Mouse (Mus musculus) monocyte, adult 5-6 weeks (primary cell): Measurements from ENCODE around the gene Btbd9. TPM values are rescaled to one million over a fixed set of nuclear protein-coding genes. Genes with fewer than 3 reads are reported as not detected.

ENCODE experiments used
- ATAC-seq: fragments of 153-309, 156-312 bp; replicated peaks from 2 replicates; pipeline ENCODE4 v1.8.0; 2017; ENCODE audit warnings: mild to moderate bottlenecking; ENCODE audit not compliant: low TSS enrichment, insufficient number of reproducible peaks, severe bottlenecking, poor library complexity, low FRiP score
- total RNA-seq: library from RNA; stranded (forward); fragments of 200-1000, 200-491, 200-594 nt; gene quantifications from 3 replicates; pipeline ENCODE4 v1.2.3, GENCODE M21; 2017

Gene Btbd9
- total RNA-seq, 1 experiment from 2014 or later = 25.3 TPM

GRCm38 (mm10) chr17:30386241-30386640 is 190.0 kb downstream of the Btbd9 start:
- no peak for ATAC-seq

- ATAC-seq = no peak
These were observed 192.6 kb downstream of the Btbd9 start for GRCm38 (mm10) chr17:30383649-30384048.

DNA sequence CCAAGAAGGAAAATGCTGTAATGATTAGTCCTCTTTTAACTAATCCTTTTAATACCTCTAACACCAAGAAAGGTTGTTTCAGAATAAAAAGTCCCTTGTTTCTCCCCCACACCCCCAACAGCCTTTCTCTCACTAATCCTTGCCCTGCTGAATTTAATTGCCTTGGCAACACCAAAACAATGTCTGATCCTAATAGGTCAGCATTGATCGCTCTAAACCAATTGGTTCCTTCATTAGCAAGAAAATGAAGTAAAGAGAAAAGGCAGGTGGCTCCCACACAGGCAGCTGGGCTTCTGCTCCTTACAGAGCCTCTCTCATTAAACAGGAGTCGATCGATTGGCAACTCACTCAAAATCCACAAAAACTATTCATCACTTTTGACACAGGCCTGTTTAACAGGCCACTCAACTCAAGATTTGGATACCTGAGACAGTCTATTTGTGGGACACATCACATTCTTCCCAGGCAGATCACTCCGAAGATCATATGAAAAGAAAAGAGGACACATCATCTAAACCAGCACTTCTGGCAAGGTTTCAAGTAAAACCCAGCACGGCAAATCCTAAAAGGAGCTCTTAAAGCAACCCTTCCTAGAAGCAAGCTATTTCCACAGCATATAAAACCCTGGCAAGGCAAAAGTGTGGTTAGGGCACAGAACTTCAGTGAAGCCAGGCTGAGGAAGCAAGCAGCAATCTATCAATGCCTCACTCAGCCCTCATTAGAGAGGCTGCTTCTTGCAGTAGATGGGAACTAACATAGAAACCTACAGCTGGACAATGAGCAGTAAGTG is 197.9 kb downstream of the Btbd9 start:
- ATAC-seq = no peak

DNA sequence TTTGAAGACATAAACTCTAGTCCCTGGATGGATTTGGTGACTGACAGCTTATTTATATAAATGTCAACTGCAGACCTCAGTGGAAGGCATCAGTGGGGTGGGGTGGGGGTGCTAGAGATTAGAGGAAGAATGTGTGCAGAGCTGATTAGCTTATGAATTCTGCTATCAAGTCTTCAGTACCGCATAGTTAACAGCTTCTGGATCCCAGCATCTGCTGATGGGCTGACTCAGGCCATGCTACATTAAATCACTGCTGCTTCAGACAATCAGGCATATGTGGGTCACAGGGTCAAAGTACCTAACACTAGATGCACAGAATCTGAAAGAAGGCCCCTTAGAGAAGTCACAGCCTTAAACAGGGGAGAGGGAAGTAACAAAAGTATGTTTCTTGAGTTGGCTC is 198.5 kb downstream of the Btbd9 start:
- no peak for ATAC-seq

DNA sequence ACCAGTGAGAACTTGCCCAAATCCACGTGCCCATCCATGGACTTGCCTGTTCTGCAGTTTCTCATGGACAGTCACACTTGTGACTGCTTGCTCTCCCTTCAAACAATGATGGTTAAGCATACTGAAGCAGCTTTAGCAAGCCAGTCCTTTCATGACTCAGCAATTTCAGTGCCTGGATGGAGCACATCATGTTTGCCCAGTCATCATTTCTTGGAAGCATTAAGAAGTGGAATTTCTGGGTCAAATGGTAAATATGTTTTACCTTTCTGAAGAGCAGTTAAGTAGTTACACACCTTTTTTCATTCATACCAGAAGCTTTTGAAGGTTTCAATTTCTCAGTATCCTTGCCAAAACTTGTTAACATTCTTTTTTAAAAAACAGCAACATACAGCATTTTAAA is 201.2 kb downstream of the Btbd9 start:
- no peak for ATAC-seq

DNA sequence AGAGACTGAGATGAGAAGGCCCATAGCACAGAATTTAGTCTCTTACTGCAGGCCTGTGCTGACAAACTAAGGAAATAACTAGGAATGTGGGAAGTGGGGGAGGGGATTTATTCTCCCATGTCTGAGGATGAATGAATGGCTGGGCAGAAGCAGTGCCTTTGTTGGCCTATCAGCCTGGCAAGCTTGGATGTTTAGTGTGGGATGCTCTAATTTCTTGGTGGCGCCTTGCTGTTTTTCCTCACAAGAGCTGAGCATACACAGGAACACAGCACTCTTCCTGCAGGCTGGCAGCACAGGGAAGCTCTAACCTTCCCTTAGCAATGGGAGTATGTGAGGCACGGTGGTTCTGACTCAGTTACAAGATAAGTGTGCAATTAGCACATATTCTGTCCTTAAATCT is 207.7 kb downstream of the Btbd9 start:
- ATAC-seq = no peak

DNA sequence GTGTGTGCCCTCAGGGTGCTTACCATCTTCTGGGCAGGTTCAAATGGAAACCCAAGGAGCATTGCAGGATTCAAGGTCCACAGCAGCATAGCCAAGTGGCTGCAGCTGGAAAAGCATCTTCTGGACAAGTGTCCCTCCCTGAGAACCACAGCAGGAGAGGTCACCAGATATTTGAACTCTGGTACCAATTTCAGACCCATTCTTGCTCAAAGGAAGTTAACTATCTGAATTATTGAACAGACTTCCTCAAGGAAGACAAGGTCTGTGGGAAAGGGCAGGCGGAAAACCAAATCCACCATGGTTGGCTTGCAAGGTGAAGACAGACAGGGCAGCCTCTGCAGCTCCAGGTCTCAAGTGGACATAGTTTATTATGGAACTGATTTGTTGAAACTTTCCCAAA is 211.6 kb downstream of the Btbd9 start:
- ATAC-seq = no peak

GRCm38 (mm10) chr17:30363365-30363764 is 212.9 kb downstream of the Btbd9 start:
- ATAC-seq = no peak

GRCm38 (mm10) chr17:30360654-30361053 is 215.6 kb downstream of the Btbd9 start:
- no peak for ATAC-seq

GRCm38 (mm10) chr17:30359392-30359791 is 216.9 kb downstream of the Btbd9 start:
- no peak for ATAC-seq

GRCm38 (mm10) chr17:30355431-30355830 is 220.9 kb downstream of the Btbd9 start:
- ATAC-seq = no peak

GRCm38 (mm10) chr17:30354381-30354780 is 221.9 kb downstream of the Btbd9 start:
- ATAC-seq = no peak

DNA sequence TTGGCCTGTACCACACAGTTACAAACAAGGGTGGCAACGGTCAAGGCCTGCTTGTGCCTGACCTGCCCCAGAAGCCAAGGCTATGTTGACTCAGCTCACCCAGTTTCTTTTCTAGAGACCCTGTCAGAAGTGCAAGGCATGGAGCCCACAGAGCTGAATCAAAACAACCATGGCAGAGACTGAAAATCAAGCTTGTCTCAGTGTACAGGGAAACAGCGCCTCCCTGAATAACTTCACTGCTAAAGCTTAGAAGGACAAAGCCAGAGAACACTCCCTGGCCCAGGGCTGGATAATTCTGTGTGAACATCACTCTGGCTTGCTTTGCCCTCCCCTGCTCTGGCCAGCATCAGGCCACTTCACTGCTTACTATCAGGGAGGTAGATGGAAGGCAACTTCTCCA is 228.3 kb downstream of the Btbd9 start:
- no peak for ATAC-seq

GRCm38 (mm10) chr17:30347101-30347613 is 229.1 kb downstream of the Btbd9 start:
- ATAC-seq = no peak

DNA sequence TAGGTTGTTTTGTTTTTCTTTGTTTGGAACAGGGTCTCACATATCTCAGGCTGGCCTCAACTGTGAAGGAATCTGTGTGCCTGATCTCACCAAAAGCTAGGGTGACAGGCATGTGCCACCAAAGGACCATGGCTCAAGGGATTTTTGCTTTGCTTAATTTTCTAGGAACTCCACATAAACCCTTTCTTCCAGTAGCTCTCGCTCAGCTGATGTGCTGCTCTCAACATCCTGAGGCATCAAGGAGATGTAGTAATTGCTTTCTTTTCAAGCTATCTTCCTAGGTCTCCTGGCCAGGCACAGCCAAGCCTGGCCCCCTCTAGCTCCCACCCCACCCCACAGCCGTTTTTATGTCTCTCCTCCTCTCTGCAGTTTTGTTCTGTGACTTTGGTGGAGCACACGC is 231.3 kb downstream of the Btbd9 start:
- no peak for ATAC-seq

GRCm38 (mm10) chr17:30343701-30344473 is 232.4 kb downstream of the Btbd9 start:
- no peak for ATAC-seq

GRCm38 (mm10) chr17:30341556-30341955 is 234.7 kb downstream of the Btbd9 start:
- ATAC-seq = no peak

GRCm38 (mm10) chr17:30340495-30341126 is 235.7 kb downstream of the Btbd9 start:
- no peak for ATAC-seq

DNA sequence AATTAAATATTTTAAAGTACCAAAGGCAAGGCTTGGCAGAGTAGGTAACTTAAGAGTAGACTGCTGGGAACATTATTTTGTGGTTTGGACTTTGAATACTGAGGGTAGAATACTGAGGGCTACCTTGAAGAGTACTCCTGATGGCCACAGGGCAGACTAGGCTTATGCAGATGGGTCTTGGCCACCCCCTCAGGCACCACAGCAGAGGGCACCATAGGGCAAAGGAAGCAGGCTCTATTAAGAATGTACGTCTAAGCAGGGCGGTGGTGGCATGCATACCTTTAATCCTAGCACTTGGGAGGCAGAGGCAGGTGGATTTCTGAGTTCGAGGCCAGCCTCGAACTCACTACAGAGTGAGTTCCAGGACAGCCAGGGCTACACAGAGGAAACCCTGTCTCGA is 237.0 kb downstream of the Btbd9 start:
- no peak for ATAC-seq
